Mouse (Mus musculus) kidney, adult 2 months (tissue): ENCODE results near the gene Aspscr1. TPM values are rescaled to one million over a fixed set of nuclear protein-coding genes. Genes with fewer than 3 reads are reported as not detected.

Source experiments
- DNase-seq: peaks from one replicate; pipeline ENCODE4 v3.0.0; 2021
- H3K27ac ChIP-seq: fragments of 200-500 bp; 2 replicates; pipeline ENCODE4 v1.5.1; 2012; ENCODE audit warnings: low read depth, low read length, control low read depth, inconsistent platforms; ENCODE audit not compliant: insufficient read depth
- H3K27me3 ChIP-seq: fragments of 200-500 bp; replicated peaks from 2 replicates; pipeline ENCODE4 v1.6.1; 2012; ENCODE audit warnings: mild to moderate bottlenecking, moderate library complexity, low read length, inconsistent platforms; ENCODE audit not compliant: control insufficient read depth, insufficient read depth
- H3K36me3 ChIP-seq: fragments of 200-500 bp; 2 replicates; pipeline ENCODE4 v1.6.1; 2012; ENCODE audit warnings: mild to moderate bottlenecking, moderate library complexity, low read length, inconsistent platforms; ENCODE audit not compliant: control insufficient read depth, insufficient read depth
- H3K4me1 ChIP-seq: fragments of 200-500 bp; 2 replicates; pipeline ENCODE4 v1.6.1; 2011; ENCODE audit warnings: low read length; ENCODE audit not compliant: control insufficient read depth, insufficient read depth
- H3K4me3 ChIP-seq: fragments of 200-500 bp; 2 replicates; pipeline ENCODE4 v1.5.1; 2011; ENCODE audit warnings: mild to moderate bottlenecking, low read depth, low read length, control low read depth; ENCODE audit not compliant: insufficient read depth
- CTCF ChIP-seq: fragments of 200-500 bp; conservative IDR thresholded peaks from 2 replicates; pipeline ENCODE4 v1.5.1; 2011; ENCODE audit warnings: low read depth, mild to moderate bottlenecking, control low read depth, low read length, moderate library complexity, mixed read lengths; ENCODE audit not compliant: insufficient read depth, insufficient read length
- POLR2A ChIP-seq: fragments of 200-500 bp; IDR thresholded peaks from one replicate; pipeline ENCODE4 v1.6.1; 2011; ENCODE audit warnings: low read depth, low read length, control low read depth
- WGBS: fragments of 180-500 bp; shearing (Covaris S2); methylation state at CpG from one replicate; pipeline ENCODE4 v1.1.7; 2018; 5-methylcytosine and 5-hydroxymethylcytosine counted together
- polyA plus RNA-seq: library from polyadenylated mRNA; depleted of rRNA; stranded (reverse); fragments of >200 nt; gene quantifications from 2 replicates; pipeline ENCODE4 v1.2.3, GENCODE M21; 2012; rRNA removed

Aspscr1 gene
- 105 and 106 TPM in 2 replicates for polyA plus RNA-seq

DNA sequence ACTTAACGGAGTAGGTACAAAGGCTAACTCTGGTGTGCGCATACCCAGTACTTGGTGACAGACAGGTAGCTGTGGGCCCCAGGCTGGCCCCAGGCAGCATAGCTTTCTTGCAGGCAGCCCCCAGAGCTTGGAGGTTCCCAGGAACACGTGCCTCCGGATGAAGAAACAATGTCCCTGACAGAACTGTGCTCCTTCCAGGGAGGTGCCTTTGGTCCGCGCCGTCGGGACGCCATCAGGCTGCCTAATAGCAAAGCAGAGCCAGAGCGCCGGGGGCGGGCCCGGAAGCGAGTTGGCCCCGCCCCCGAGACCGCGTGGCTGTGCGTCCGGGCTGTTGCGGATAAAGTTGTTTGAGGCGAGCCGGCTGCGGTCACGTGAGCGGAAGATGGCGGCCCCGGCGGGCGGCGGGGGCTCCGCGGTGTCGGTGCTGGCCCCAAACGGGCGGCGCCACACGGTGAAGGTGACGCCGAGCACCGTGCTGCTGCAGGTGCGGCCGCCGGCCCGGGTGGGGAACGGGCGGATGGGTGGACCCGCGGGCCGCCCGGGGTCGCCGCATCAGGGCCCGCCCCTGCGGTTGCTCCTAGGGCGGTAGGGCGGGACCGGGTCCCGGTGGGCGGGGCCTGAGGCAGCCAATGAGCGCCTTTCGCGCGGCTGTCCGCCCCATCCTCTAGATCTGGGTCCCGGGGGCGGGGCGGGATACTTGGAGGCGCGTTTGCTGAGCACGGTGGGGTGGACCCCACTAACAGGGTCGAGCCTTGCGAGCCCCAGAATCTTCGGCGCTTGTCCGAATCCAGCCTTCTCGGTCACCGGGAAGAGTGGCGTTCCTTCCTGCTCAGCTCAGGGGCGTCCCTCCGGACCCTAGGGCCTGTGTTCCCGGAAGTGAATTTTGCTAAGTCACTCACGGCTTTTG, at the start of gene Aspscr1:
Aspscr1 (plus strand) TSS at position 287 of the 907 bp plus-strand sequence.
- peak; percentile 25 for TF ChIP-seq POLR2A
- TF ChIP-seq CTCF = no peak
- Histone ChIP-seq H3K27me3 (no peaks in the 10 kb centered on the region), H3K4me3 (peak within 1 kb of the TSS; percentile 75), H3K36me3 (no peaks in the 10 kb centered on the region), H3K4me1 (peaks cover 6% of the 10 kb centered on the region), H3K27ac (peak within 1 kb of the TSS; percentile 90)
- WGBS = 1% methylated on average over 79 of the region's 83 CpGs
- DNase-seq = peak; percentile 97

DNA sequence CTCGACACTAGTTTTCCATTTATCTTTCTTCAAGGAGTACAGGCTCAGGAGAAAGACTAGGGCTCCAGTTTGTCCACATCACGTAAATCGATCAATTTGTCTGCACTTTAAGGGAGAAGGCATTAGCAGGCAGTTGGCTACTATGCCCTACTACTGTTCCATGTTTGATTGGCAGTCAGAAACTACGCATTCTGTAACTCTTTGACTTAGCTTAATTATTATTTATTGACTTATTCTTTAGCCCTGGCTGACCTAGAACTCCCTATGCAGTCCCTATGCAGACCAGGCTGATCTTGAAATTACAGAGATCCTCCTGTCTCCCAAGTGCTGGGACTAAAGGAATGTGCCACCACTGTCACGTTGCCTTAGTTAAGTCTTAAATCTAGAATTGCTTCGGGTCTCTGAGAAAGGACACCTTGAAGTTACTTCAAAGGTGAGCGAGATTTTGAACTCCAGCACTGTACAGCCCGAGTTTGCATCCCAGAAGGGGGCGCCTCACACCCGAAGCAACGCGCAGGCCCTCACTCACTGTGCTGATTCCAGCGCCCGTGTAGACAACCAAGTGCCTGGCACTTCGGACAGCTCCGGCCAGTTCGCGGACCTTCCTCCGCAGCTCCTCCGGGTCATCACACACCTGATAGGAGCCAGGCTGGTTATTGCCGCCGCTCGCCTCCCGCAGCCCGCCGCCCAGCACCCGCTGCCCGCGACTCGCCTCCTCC, 48.7 kb upstream of the Aspscr1 start:
- WGBS = 8% methylated on average over 30 of the region's 30 CpGs
- DNase-seq = peak; percentile 85
- Histone ChIP-seq H3K36me3 (peaks cover 4% of the 10 kb centered on the region), H3K27me3 (no peaks in the 10 kb centered on the region), H3K4me3 (peak overlapping the region; percentile 69), H3K4me1 (peaks cover 16% of the 10 kb centered on the region), H3K27ac (peak overlapping the region; percentile 66)
- TF ChIP-seq POLR2A (no peak), CTCF (peak; percentile 72)

DNA sequence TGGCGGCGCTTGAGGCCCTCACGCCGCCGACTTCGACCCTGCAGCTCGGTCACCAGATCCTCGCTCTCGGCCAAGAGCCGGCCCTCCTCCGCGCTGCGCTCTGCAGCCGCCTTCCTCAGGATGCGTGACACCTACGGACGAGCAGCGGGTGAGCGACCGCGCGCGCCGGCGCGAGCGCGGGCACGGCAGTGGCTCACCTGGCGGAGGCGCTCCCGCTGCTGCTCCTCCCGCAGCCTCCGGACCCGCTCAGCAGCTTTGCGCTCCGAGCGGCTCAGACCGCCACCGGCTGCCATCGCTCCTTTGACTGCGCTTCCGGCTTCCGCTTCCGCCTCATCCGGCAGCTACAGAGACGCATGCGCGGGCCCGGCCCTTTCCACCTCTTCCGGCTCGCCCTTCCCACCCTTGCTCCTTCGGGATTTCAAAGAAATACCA, 48.1 kb upstream of the Aspscr1 start:
- under 1% methylated on average over 52 of the region's 53 CpGs for WGBS
- peak overlapping the region; percentile 69 for H3K4me3 ChIP-seq
- peaks cover 19% of the 10 kb centered on the region for H3K4me1 ChIP-seq
- peak; percentile 91 for DNase-seq
- H3K27ac ChIP-seq = peak overlapping the region; percentile 66
- no peaks in the 10 kb centered on the region for H3K27me3 ChIP-seq
- peak; percentile 77 for TF ChIP-seq POLR2A
- TF ChIP-seq CTCF = no peak
- H3K36me3 ChIP-seq = peaks cover 4% of the 10 kb centered on the region

DNA sequence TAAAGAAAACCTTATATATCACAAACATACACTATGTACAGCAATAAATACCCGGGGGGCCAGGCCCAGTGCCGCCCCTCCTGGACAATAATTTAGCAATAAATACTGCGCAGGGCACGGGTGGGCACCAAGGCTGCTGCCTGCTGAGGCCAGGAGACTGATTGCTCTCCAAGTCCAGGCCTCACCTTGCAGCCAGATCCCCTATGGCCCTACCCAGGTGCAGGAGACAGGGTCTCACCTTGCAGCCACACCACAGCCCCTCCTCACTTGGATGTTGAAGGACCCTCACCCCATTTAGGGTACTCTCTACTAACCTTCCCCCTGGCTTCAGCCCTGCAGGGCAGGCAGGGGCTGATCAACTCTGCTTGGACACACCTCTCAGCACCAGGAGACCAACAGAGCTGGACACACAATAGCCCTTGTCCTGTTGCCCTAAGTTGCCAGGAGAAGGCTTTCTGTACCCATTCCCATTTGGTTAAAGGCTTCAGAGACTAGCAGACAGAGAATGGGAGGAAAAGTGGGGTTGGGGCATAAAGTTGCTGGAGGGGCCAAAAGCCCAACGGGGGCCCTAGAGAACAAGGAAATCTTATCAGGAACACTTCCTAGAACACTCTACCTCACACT, 47.5 kb upstream of the Aspscr1 start, which contains the start of gene Sirt7:
Sirt7 (minus strand) TSS at position 89 of the 624 bp plus-strand sequence.
- 8% methylated on average over 5 of the region's 5 CpGs for WGBS
- Histone ChIP-seq H3K36me3 (peaks cover 4% of the 10 kb centered on the region), H3K27me3 (no peaks in the 10 kb centered on the region), H3K27ac (peak within 1 kb of the TSS; percentile 66), H3K4me3 (peak within 1 kb of the TSS; percentile 69), H3K4me1 (peaks cover 25% of the 10 kb centered on the region)
- TF ChIP-seq CTCF (no peak), POLR2A (no peak)
- DNase-seq = no peak

DNA sequence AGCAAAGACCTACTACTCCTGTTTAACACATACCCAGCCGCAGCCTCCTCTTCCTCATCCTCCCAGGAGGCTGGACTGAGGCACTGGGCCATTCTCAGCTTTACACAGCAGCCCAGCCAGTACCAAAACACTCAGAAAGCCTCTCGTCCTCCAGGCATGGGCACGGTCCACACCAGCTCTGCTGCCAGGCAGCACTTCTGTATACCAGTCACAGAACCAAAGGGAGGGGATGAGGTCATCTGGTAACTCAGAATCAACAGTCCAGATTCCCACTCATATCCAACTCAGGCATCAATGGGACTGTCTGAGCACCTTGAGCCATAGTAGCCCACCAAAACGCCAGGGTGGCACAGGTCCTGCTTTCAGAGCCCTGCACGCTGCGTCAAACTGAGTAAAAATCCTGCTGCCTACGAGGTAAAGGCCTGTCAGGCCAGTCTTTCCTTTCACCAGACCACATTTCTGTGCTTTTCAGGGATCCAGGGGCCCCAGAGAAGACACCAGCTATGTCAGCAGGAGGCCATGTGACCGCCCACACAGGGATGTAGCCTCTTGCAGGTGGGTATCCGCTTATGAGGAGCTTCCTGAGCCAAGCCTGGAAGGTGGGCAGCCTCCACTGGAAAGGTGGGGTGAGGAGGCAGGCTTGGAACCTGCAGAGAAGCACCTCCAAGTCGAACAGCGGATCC, 45.8 kb upstream of the Aspscr1 start:
- Histone ChIP-seq H3K36me3 (peaks cover 2% of the 10 kb centered on the region), H3K4me1 (peaks cover 38% of the 10 kb centered on the region), H3K27ac (no peak overlapping the region), H3K27me3 (no peaks in the 10 kb centered on the region), H3K4me3 (no peak overlapping the region)
- DNase-seq = no peak
- WGBS = 81% methylated on average over 11 of the region's 11 CpGs
- no peak for TF ChIP-seq POLR2A
- TF ChIP-seq CTCF = no peak

DNA sequence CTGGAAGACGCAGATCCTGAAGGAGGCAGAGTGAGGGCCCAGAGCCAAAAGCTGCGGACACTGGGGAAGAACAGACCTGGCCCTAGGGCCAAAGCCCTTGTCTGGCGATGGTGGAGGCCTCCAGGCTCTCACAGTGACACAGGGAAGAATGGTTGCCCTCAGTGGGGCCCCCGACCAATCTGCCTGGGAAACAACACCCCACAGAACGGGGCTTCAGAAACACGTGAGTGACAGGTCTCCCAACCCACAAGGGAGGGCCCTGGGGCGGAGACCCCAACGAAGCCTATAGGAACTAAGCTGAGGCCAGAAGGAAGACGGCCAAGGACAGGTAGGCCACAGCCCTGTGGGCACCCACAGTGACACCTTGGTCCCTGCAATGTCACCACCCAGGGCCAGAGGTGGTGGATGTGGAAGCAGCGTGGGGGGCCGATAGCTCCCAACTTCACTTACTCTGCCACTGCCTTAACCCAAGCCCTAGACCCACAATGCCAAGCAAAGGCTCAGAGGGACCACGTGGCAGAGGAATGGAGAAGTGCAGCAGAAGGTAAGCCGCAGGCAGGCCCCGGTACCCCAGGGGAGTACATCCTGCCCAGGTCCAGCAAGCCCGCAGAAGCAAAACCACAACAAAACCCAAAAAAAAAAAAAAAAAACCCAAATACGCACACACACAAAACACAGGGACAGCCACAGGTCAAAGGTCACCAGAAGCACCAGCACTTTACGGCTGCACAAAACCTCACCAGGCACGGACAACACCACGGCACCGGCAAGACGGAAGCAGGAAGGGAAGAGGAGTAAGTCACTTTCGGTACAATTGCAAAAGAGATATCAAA, 45.1 kb upstream of the Aspscr1 start:
- no peak overlapping the region for H3K27ac ChIP-seq
- H3K27me3 ChIP-seq = no peaks in the 10 kb centered on the region
- no peak overlapping the region for H3K4me3 ChIP-seq
- peak; percentile 55 for DNase-seq
- TF ChIP-seq POLR2A = no peak
- TF ChIP-seq CTCF = no peak
- H3K4me1 ChIP-seq = peaks cover 40% of the 10 kb centered on the region
- peaks cover 1% of the 10 kb centered on the region for H3K36me3 ChIP-seq
- WGBS = 68% methylated on average over 22 of the region's 22 CpGs
